Mouse (Mus musculus) forebrain, embryonic 12.5 days (tissue): ENCODE results near the gene Abhd17c. TPM values are rescaled to one million over a fixed set of nuclear protein-coding genes. Genes with fewer than 3 reads are reported as not detected.

ENCODE experiments used
- ATAC-seq: fragments of 200-750 bp; cut with Nextera tagmentation; 2 replicates; pipeline ENCODE4 v1.8.0; 2017; ENCODE audit warnings: moderate TSS enrichment; ENCODE audit not compliant: low FRiP score
- H3K27ac ChIP-seq: fragments of 300-500 bp; sonication (generic); 2 replicates; pipeline ENCODE4 v1.5.1; 2016; ENCODE audit warnings: mild to moderate bottlenecking
- H3K27me3 ChIP-seq: fragments of 300-500 bp; sonication (generic); 2 replicates; pipeline ENCODE4 v1.6.1; 2016; ENCODE audit warnings: mild to moderate bottlenecking
- H3K36me3 ChIP-seq: fragments of 300-500 bp; sonication (generic); replicated peaks from 2 replicates; pipeline ENCODE4 v1.6.1; 2016; ENCODE audit warnings: mild to moderate bottlenecking
- H3K4me1 ChIP-seq: fragments of 300-500 bp; sonication (generic); 2 replicates; pipeline ENCODE4 v1.6.1; 2016
- H3K4me2 ChIP-seq: fragments of 300-500 bp; sonication (generic); 2 replicates; pipeline ENCODE4 v1.6.1; 2016; ENCODE audit warnings: mild to moderate bottlenecking, moderate library complexity
- H3K4me3 ChIP-seq: fragments of 300-500 bp; sonication (generic); replicated peaks from 2 replicates; pipeline ENCODE4 v1.5.1; 2016; ENCODE audit warnings: mild to moderate bottlenecking
- H3K9ac ChIP-seq: fragments of 300-500 bp; sonication (generic); 2 replicates; pipeline ENCODE4 v1.6.1; 2016; ENCODE audit warnings: mild to moderate bottlenecking
- H3K9me3 ChIP-seq: fragments of 300-500 bp; sonication (generic); 2 replicates; pipeline ENCODE4 v1.6.1; 2016
- WGBS: fragments of 180-500 bp; shearing (Covaris S2); methylation state at CpG from one replicate; pipeline ENCODE4 v1.1.7; 2016; 5-methylcytosine and 5-hydroxymethylcytosine counted together
- polyA plus RNA-seq: library from polyadenylated mRNA; unstranded; fragments of >200 nt; fragmentation: Nextera tagmentation; extraction: Ambion mirVana; gene quantifications from 2 replicates; pipeline ENCODE4 v1.2.1, GENCODE M21; 2016

The Abhd17c gene
- polyA plus RNA-seq, 1 experiment from 2014 or later, result 71.4 TPM

DNA sequence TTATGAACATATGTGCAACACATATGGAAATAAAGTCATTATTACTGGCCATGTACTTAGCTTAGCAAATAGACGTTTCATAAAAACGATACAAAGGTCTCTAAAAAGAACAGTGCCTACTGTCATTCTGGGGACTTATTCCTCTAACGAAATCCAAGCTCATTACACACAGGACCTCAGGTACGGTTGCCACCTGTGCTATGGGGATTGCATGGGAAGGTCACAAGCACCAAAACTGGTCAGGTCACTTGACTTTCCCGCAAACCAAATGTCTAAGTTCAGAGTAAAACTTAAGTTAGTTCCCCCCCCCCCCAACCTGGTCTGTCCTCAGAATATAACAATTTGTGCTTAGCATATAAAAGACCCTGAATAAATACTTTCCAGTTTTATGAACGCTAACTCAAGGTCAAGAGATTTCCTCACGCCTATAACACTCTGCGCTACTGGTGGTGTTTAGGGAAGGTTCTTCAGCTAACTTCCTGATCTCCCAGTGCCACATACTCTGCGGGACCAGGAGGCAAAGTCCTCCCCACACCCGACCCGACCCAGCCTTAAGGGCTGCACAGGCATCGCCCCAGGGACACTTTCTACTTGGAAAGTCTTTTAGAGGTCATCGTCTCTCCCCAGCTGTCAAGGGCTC, 1.2 kb downstream of the Abhd17c start:
- Histone ChIP-seq H3K36me3 (no peaks in the 10 kb centered on the region), H3K27me3 (no peaks in the 10 kb centered on the region), H3K4me1 (peaks cover 51% of the 10 kb centered on the region), H3K4me3 (peak overlapping the region; percentile 87), H3K9ac (peak overlapping the region; percentile 96), H3K9me3 (no peaks in the 10 kb centered on the region), H3K27ac (no peak overlapping the region), H3K4me2 (peak overlapping the region; percentile 75)
- no peak for ATAC-seq
- 10% methylated on average over 13 of the region's 13 CpGs for whole genome bisulfite sequencing

DNA sequence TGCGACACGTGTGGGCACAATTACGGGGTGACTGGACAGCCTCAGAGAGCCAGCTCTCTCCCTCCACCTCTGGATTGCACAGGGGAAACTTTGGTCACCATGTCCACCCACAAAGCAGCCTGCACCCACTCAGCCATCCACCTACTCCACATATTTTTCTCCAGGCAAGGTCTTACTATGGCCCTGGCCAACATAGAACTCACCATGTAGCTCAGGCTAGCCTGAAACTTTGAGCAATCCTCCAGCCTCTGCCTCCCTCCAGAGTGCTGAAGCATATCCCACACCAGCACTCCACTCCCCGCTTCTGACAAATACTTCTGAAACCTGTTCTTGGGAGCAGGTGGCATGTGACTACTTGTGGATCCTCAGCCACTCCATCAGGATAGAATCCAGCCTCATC, 1.9 kb downstream of the Abhd17c start:
- peak overlapping the region; percentile 75 for H3K4me2 ChIP-seq
- H3K9me3 ChIP-seq, result no peaks in the 10 kb centered on the region
- H3K4me1 ChIP-seq, result peaks cover 57% of the 10 kb centered on the region
- H3K36me3 ChIP-seq, result no peaks in the 10 kb centered on the region
- no peak for ATAC-seq
- H3K9ac ChIP-seq, result peak overlapping the region; percentile 96; the same call in 1 of the 2 replicates
- H3K27me3 ChIP-seq, result no peaks in the 10 kb centered on the region
- peak overlapping the region; percentile 87 for H3K4me3 ChIP-seq
- no peak overlapping the region for H3K27ac ChIP-seq
- WGBS, result 66% methylated on average over 4 of the region's 4 CpGs

DNA sequence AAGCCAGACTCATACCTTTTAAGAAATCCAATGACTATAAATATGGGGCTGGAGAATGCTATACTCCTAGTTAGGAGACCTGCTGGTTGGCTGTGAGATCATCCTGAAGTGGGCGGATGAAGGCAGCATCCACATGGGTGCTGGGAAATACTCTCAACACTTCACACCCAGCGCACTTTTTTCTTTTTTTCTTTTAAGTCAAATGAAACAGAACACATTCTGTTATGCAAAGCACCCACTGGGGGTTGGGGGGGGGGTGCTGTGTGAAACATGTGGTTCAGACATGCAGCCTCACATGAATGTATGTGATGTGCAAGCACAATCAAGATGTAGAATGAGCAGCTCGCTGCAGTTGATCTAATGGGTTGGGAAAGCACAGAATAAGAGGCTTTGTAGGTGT, 2.8 kb downstream of the Abhd17c start:
- Histone ChIP-seq H3K4me2 (peak overlapping the region; percentile 75), H3K9me3 (no peaks in the 10 kb centered on the region), H3K9ac (no peak overlapping the region), H3K4me1 (peaks cover 63% of the 10 kb centered on the region), H3K27ac (no peak overlapping the region), H3K27me3 (no peaks in the 10 kb centered on the region), H3K4me3 (no peak overlapping the region), H3K36me3 (no peaks in the 10 kb centered on the region)
- WGBS, result 76% methylated on average over 3 of the region's 3 CpGs
- ATAC-seq, result no peak

DNA sequence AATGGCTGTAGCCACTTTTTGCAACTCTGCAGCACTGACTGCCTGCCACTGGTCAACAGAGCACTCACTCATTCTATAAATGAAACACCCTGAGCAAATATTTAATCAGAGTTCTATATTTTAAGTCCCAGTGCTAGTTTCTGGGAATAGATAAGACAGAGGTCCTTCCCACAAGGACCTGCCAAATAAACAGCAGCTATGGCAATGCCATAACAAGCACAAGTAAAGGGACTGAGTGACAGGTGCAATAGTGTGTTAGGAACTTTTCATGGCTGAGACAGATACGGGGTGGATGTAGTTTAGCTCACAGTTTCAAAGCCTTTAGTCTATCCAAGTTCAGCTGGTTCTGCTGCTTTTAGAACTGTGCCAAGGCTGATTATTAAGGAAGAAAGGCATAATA, 3.9 kb downstream of the Abhd17c start:
- Histone ChIP-seq H3K9me3 (no peaks in the 10 kb centered on the region), H3K27me3 (no peaks in the 10 kb centered on the region), H3K36me3 (no peaks in the 10 kb centered on the region), H3K4me1 (peaks cover 75% of the 10 kb centered on the region), H3K27ac (no peak overlapping the region), H3K4me2 (no peak overlapping the region), H3K4me3 (no peak overlapping the region), H3K9ac (no peak overlapping the region)
- WGBS, result 91% methylated on average over 1 of the region's 1 CpGs
- no peak for ATAC-seq

DNA sequence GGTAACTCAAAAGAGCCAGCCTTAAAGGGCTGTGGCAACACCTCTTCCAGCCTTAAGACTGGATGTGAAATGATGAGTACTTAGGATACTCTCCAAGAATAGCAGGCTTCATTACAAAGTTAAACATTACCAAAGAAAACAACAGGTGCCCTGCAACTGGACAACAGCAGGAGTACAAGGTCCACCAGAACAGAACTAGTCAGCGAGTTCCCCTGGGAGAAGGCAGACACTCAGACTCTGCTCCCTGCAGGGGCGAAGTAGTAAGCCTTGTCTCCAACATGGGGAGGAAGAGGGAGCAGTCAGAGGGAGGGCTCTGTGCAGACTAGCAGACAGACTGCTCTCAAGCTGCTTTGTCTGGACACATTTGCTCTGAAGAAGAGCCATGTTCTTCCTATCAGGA, 6.1 kb downstream of the Abhd17c start:
- WGBS, result 69% methylated on average over 2 of the region's 2 CpGs
- H3K36me3 ChIP-seq, result no peaks in the 10 kb centered on the region
- no peak for ATAC-seq
- no peak overlapping the region for H3K27ac ChIP-seq
- H3K4me3 ChIP-seq, result no peak overlapping the region
- no peaks in the 10 kb centered on the region for H3K27me3 ChIP-seq
- no peak overlapping the region for H3K9ac ChIP-seq
- H3K4me2 ChIP-seq, result no peak overlapping the region
- H3K4me1 ChIP-seq, result peaks cover 77% of the 10 kb centered on the region
- no peaks in the 10 kb centered on the region for H3K9me3 ChIP-seq

DNA sequence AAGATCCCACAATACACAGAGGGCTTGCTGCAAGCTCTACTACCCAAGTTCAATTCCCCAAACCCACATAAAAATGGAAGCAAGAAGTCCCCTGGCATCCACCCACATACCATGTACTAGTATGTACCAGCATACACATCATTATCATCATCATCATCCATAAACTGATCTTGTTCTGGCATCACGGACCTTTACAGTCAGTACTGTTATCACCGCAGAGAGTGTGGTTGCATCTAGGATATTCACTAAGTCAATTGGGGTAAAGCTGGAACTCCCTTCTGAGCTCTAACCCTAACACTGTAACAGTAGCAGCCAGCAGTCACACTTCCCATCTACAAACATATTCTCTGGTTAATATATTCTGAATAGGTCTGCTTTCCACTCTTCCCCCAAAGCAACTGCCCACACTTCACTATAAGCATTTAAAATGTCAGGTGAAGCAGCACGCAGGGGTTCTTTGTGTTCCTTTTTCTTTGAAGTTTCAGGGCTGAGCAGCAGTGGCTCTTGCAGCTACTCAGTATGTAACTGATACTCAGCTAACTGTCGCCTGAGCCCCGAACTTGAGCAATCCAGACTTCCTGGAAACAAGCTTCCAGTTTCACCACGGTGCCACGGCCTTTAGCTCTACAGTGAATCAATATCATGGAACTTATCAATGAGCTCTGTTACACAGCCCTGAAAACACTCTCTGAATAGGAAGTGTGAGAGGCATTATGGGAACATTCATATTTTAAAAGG, 8.8 kb downstream of the Abhd17c start:
- no peak for ATAC-seq
- Histone ChIP-seq H3K4me2 (no peak overlapping the region), H3K4me1 (peaks cover 75% of the 10 kb centered on the region), H3K4me3 (no peak overlapping the region), H3K36me3 (no peaks in the 10 kb centered on the region), H3K27me3 (no peaks in the 10 kb centered on the region), H3K27ac (no peak overlapping the region), H3K9me3 (no peaks in the 10 kb centered on the region), H3K9ac (no peak overlapping the region)
- WGBS, result 69% methylated on average over 7 of the region's 7 CpGs

DNA sequence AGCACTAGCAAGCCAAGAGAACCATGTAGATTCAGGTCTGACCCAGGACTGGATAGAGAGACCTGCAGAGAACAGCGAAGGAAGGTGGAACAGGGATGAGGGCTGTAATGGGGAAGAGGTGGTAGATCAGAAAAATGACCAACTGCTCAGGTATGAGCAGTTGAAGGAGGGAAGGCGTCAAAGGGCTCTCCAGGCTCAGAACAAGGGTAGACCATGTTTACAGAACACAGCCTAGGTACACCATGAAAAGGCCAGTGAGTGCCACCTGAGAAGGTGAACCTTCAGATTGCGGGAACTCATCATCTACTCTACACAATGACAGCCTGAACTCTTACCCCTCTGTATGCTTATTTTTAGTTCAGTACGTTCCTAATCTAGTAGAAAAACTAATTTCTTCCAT, 9.5 kb downstream of the Abhd17c start:
- Histone ChIP-seq H3K27me3 (no peaks in the 10 kb centered on the region), H3K4me1 (peaks cover 75% of the 10 kb centered on the region)
- WGBS, result 95% methylated on average over 4 of the region's 4 CpGs

DNA sequence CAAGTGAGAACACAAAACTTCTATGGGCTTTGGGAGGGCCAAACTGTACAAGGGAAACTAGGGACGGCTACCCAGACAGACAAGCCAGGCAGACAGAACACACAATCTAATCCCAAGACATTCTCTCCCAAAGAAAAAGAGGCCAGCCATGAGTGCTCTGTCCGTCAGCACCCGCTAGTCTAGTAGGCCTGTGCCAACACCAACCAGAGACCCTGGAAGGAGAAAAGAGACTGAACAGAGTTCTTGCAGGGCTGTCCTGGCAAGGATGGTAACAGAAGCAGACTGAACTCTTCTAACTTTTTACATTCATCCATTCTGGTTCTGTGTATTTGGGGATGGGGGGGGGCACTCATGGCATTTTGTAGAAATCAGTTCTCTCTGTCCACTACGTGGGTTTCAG, 12.1 kb downstream of the Abhd17c start:
- Histone ChIP-seq H3K9ac (no peak overlapping the region), H3K4me2 (no peak overlapping the region), H3K27me3 (no peaks in the 10 kb centered on the region), H3K27ac (no peak overlapping the region), H3K4me3 (no peak overlapping the region), H3K9me3 (no peaks in the 10 kb centered on the region), H3K36me3 (no peaks in the 10 kb centered on the region), H3K4me1 (peaks cover 51% of the 10 kb centered on the region)
- no peak for ATAC-seq
- 52% methylated on average over 4 of the region's 4 CpGs for WGBS

More for the DNA sequence above, 9.5 kb downstream of the Abhd17c start:
- H3K4me3 ChIP-seq, result no peak overlapping the region
- H3K9me3 ChIP-seq, result no peaks in the 10 kb centered on the region
- no peak overlapping the region for H3K27ac ChIP-seq
- ATAC-seq, result no peak
- no peak overlapping the region for H3K4me2 ChIP-seq
- H3K36me3 ChIP-seq, result no peaks in the 10 kb centered on the region
- no peak overlapping the region for H3K9ac ChIP-seq

DNA sequence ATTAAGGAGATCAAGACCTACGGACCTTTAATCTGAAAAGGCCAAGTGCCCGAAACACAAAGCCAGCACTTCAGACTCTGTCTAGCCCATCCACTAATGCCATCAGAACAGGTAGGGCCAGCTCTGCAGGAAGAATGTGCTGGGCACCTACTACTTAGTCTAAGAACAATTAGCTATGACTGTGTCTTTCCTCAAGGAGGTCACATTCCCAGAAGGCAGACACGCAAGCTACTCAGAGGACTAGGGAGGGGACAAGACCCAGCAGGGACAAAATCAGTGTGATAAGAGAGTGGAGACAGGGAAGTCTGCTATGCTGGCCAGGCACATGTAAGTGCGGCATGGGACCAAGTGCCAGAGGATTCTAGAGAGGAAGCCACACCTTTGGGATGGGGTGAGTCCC, 13.0 kb downstream of the Abhd17c start:
- 62% methylated on average over 4 of the region's 4 CpGs for WGBS
- Histone ChIP-seq H3K4me2 (no peak overlapping the region), H3K36me3 (no peaks in the 10 kb centered on the region), H3K4me1 (peaks cover 46% of the 10 kb centered on the region), H3K9me3 (no peaks in the 10 kb centered on the region), H3K4me3 (no peak overlapping the region), H3K9ac (no peak overlapping the region), H3K27ac (no peak overlapping the region), H3K27me3 (no peaks in the 10 kb centered on the region)
- no peak for ATAC-seq

DNA sequence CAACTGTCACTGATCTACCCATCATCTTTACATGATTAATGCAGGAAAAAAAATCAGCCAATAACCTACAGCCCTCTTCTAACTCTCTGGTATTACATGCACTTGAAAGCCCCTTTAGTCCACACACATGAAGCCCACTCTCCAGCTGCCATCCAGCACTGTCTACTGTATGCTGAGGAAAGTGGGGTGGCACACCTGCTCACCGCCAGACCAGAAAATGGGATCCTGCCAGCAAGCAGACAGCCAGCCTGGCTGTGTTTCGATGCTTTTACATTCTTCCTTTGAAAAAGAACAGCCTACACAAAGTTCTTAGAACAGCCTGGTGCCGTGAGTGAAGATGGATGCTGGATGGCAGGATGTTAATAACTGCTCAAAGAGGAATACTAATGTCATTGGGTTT, 13.9 kb downstream of the Abhd17c start:
- H3K27ac ChIP-seq, result no peak overlapping the region
- peaks cover 36% of the 10 kb centered on the region for H3K4me1 ChIP-seq
- no peak overlapping the region for H3K9ac ChIP-seq
- no peak overlapping the region for H3K4me2 ChIP-seq
- 79% methylated on average over 3 of the region's 3 CpGs for WGBS
- no peak overlapping the region for H3K4me3 ChIP-seq
- H3K36me3 ChIP-seq, result no peaks in the 10 kb centered on the region
- H3K27me3 ChIP-seq, result no peaks in the 10 kb centered on the region
- H3K9me3 ChIP-seq, result no peaks in the 10 kb centered on the region
- ATAC-seq, result peak; percentile 53; the same call in 1 of the 2 replicates

DNA sequence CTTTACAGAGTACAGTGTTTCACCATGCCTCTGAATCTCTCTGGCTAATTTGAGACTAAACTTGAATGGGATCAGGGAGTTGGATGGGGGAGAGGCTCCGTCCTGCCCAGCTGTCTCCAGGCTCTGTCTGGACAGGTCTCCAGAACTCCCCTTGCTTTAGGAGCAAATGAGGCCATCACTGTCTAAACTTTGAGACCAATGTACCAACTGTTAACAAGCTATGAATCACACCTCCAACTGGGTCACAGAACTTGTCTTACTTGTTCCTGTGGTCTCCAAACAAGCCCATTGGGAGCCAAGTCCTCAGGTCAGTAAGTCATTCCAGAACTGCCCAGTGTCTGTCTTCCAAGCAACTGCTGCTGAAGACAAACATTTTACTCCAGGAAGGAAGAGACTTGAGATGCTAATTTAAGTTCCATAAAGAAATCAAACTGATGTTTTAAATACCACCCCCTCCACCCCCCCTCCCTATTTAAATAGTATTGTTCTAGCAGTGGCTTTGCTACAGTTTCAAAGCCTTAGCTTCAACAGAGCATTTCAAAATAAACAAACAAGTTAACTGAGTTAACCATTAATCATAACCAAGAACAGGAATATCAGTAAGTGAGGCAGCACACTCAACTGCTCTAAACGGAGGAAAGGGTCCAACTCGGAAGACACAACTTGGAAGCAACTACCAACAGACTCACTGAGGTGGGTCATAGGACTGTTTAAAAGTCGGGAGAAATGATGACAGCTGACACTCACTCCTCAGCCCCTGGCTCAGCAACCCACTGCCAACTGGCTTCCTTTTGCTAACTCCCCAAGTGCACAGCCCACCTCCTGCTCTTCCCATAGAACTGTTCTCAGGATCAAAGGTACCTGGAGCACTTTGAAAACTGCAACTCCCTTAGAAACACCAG, 15.6 kb downstream of the Abhd17c start:
- H3K4me1 ChIP-seq, result peaks cover 33% of the 10 kb centered on the region
- no peak overlapping the region for H3K9ac ChIP-seq
- H3K4me3 ChIP-seq, result no peak overlapping the region
- ATAC-seq, result no peak
- H3K27ac ChIP-seq, result no peak overlapping the region
- WGBS, result 86% methylated on average over 4 of the region's 4 CpGs
- H3K9me3 ChIP-seq, result no peaks in the 10 kb centered on the region
- no peaks in the 10 kb centered on the region for H3K27me3 ChIP-seq
- no peaks in the 10 kb centered on the region for H3K36me3 ChIP-seq
- no peak overlapping the region for H3K4me2 ChIP-seq

DNA sequence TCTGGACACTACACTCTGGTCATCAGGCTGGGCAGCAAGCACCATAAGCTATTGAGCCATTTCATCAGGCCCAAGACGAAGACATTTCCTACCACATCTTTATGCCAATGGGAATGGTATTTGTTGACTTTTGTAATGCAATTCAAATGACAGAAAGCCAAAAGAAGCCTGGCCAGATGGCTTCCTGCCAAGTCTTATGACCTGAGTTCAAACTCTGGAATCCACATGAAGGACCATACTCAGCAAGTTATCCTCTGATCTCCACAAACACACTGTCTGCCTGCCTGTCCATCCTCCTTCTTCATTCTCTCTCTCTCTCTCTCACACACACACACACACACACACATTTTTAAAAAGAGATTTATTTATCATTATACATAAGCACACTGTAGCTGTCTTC, 19.0 kb downstream of the Abhd17c start:
- Histone ChIP-seq H3K9me3 (no peaks in the 10 kb centered on the region), H3K36me3 (no peaks in the 10 kb centered on the region), H3K27me3 (no peaks in the 10 kb centered on the region), H3K4me1 (peaks cover 10% of the 10 kb centered on the region), H3K4me3 (no peak overlapping the region), H3K4me2 (no peak overlapping the region), H3K9ac (no peak overlapping the region), H3K27ac (no peak overlapping the region)
- 87% methylated on average over 1 of the region's 1 CpGs for WGBS
- no peak for ATAC-seq
